Mouse (Mus musculus): Measurements from ENCODE around the gene Acvrl1. TPM values are rescaled to one million over a fixed set of nuclear protein-coding genes. Genes with fewer than 3 reads are reported as not detected.

Gene Acvrl1
- polyA plus RNA-seq (2012; rRNA removed), result 65.7 and 69.9 TPM in 2 replicates

DNA sequence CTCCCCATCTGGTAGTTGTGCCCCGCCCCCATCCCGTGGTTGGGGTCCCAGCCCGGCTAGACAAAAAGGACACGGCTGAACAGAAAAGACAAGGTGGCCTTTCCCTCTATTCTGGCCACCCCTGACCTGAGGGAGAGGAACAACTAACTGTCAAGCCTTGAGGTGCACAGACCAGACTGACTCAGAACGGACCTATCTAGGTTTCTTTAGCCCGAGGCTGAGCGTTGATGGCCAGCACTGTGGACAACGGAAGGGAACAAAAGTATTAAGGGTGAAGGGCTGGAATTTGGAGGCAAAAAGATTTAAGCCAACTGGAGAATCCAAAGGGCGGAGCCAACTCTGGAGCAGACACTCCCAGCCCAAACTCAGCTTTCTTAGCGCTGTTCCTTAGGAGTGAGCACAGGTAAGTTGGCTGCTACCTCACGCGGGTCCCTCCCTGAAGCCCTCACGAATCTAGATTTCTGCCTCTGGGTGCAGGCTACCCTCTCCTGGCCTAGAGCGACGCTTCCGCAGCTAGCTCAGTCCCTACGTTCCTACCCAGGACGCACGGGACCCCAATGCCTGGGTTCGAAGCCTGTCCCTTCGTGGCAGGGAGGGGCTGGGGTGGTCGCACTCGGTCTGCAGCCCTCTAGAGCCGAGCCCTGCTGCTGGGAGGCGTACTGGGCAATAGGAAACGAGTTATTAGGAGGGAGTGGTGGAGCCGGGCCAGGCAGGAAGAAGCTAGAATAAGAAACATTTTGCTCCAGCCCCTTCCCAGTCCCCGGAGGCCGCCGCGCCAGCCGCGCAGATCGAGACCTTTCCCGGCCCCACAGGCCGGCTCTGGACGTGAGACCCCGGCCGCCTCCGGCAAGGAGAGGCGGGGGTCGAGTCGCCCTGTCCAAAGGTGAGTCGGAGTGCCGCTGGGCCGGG lies at the start of gene Acvrl1:
Acvrl1 (plus strand) TSS at position 342 of the 909 bp plus-strand sequence.
- DNase-seq (ENCODE audit: low spot score), result no peak

DNA sequence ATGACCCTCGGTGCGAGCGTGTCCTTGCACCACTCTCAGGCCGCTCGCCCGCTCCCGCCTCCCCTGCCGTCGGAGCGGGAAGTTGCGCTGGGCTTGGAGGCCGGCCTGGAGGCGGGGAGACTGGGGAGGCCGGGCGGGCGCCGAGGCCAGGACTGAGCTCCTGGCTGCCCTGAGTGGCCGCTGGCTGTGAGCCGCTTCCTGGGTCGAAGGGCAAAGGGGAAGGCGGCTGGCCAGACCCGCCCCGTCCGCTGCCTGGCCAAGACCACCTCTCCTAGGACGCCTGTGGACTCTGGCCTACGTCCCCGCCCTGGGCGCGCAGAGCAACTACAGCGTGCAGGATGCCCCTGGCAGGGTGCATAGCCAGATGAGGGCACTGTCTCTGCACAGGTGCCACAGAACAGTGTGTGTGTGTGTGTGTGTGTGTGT lies 49.6 kb upstream of the Acvrl1 start:
- peak; percentile 87 for DNase-seq (ENCODE audit: low spot score)

DNA sequence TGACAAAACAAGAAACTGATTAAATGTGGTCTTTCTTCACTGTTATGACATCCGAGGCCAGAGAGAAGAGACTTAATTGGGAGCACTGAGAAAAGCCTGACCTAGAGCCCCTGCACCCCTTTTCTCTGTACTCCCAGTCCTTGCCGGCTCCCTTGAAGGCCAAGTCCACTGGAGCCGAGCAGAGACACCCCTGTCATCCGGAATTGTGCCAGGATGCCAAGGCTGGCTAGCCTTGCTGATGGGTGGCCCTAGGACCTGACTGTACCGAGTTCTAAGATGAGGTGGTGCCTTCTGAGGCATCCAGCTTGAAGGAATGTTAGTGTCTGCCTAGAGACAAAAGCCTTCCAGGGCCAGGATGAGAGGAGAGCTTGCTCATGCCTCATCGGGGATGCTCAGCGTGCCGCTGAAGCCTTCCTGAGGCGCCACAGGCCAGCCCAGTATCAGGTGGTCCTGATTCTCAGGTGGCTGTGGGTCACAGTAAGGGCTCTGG lies 48.2 kb upstream of the Acvrl1 start:
- DNase-seq (ENCODE audit: low spot score), result no peak

DNA sequence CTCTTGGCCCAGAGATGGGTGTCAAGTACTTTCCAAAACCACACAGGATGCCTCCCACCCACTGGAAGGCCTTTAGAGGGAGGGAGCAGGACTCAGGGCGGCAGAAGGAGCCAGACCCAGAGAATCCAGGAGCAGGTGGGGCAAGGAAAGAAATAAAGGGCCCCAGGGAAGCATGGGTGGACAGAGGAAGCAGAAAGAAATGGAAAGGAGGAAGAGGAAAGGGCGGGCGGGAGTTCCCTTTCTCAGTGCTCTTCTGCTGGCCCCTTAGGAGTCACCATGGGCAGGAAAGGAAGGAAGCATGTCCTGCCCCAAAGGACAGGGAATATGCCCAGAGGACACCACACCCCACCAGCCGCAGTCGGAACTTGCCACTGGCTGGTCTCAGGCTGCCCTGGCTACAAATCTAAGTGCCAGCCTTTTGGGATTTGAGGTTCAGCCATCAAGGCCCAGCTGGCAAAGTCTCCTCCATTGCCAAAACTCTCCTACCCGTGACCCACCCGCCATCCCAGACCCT lies 47.2 kb upstream of the Acvrl1 start:
- DNase-seq (ENCODE audit: low spot score), result no peak

GRCm38 (mm10) chr15:101082236-101082635 lies 46.1 kb upstream of the Acvrl1 start:
- no peak for DNase-seq (ENCODE audit: low spot score)

DNA sequence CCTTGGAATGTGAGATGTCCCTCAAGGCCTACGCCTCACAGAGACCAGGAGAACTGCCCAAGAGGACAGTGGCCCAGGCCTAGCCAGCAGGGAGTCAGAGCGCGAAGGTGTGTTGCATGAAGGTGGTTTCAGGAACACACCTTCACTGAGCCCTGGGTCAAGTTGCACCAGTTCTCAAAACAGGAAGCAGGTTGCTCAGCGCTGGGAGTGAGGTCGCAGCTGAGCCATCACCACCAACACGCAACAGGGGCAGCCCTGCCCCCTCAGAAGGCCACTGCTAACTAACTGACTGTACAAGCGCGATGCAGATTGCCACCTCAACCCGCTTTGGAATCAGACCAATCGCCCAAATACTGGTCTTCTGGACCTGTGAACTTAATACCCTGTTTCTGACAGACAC lies 43.8 kb upstream of the Acvrl1 start:
- no peak for DNase-seq (ENCODE audit: low spot score)

GRCm38 (mm10) chr15:101086451-101086850 lies 41.9 kb upstream of the Acvrl1 start:
- DNase-seq (ENCODE audit: low spot score), result no peak

DNA sequence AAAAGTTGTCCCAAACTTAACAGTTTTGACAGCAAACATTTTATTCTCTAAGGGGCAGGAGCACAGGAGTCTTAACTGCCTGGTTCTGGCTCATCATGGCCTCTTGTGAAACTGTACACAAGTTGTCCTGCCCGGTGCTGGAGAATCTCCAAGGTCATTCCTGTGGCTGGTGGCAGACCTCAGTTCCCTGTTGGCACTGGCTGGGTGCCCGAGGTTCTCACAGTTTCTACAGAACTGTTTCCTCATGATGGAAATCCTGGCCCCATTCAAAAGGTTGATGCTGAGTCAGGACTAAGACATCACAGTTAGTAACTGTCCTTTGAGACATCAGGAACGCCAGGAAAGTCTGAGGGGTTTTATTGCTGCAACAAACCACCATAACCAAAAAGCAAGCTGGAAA lies 41.4 kb upstream of the Acvrl1 start:
- DNase-seq (ENCODE audit: low spot score), result no peak

DNA sequence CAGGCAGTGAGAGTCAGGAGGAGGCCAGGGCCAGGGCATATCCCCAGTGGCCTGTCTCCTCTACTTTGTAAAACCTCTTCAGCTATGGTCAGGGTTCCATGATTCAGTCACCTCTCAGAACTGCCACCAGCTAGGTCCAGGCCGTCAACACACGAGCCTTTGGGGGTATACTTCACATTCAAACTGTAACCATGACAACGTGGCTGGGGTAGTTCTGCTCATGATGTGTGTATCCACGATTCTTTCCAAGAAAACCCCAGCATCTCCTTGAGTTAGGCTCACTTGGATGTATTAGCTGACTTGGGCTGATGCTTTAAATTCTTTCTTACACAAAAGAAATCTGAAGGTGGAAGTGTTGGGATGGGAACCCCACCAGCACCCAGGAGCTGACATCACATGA lies 40.0 kb upstream of the Acvrl1 start:
- no peak for DNase-seq (ENCODE audit: low spot score)

GRCm38 (mm10) chr15:101091551-101091950 lies 36.8 kb upstream of the Acvrl1 start:
- no peak for DNase-seq (ENCODE audit: low spot score)

DNA sequence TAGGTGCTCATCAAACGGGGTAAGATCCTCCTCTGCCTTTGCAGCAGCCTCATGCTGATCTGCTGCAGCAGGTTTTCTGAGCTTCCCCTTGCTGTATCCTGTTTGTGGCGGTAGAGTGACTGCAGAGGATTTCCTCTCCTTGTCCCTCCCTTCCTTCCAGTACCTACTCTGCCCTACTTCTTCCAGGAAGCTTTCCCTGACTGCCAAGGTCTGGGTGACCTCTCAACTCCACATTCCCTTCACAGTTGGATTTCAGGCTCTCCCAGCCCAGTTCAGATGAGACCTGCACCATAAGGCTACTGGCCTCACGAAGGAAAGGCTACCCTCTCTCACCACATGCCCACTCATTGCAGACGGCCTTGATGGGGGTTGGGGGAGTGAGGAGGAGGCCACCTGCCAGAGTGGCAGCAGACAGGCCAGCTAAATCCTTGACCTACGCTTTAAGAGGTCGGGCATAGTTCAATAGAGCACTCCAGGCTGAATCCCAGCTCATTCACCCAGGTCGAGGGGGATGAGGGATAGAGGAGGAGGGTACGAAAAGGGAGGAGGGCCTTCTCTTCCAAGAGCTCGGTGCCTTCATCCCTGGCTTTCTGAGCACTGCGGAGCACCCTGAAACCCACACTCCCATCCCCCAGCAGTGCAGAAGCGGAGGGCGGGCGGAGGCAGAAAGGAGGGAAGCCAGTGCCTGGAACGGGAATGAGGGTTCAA lies 36.0 kb upstream of the Acvrl1 start:
- DNase-seq (ENCODE audit: low spot score), result no peak

DNA sequence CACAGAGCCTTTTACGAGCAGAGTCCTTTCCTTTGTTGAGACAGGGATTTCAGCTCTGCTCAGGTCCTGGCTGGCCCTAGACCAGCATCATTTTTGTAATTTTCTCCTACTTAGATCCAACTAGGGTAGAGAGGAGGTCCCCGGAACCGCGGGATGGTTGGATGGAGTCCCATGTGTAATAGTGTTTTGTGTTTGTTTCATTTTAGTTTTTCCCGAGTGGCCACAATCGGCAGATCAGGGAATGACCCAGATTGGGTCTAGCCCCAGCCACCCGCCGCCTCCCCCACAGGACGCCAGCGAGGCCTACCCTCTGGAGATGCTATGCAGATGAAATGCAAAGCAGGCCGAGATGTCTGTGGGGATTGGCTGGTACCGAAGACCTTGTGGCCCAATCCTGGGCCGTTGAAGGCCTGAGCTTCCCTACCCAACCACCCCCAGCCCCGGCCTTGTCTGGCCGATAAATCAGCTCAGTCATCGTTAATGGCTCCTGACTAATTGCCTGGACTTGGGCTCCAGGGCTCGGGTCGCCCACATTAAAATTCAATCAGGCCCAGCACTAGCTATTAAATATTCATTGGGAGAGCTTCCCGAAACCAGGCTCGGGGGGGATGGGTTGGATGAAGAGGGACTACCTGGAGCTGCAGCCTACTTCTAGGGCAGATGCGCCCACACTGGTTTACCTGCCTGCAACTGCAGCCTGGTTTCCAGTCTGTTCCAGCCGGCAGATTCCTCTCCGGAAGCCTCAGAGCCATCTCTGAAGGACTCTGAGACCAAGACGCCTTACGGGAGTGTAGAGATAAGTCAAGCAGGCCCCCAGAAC lies 35.3 kb upstream of the Acvrl1 start:
- no peak for DNase-seq (ENCODE audit: low spot score)

GRCm38 (mm10) chr15:101093988-101094387 lies 34.3 kb upstream of the Acvrl1 start:
- DNase-seq (ENCODE audit: low spot score), result no peak

DNA sequence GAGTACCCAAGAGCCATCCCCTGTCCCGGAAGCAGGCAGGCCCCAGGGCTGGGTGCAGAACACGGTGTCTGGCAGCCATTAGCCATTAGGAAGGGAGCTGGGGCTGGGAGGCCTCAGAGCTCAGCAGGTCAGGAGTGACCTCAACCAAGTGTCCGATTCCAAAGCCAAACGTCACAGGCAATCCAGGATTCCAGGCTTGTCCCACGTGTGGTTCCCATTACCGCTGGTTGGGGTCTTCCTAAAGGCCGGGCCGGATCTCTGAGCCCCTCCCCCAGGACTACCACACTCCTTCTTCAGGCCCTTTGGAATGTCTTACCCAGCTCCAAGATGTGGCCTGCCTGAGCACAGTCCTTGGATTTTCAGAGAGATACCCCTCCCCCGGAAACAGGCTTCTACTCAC lies 33.3 kb upstream of the Acvrl1 start:
- no peak for DNase-seq (ENCODE audit: low spot score)

GRCm38 (mm10) chr15:101095392-101095791 lies 32.9 kb upstream of the Acvrl1 start:
- DNase-seq (ENCODE audit: low spot score), result no peak

- no peak for DNase-seq (ENCODE audit: low spot score)
Observed at GRCm38 (mm10) chr15:101097985-101098651, 30.2 kb upstream of the Acvrl1 start.

DNA sequence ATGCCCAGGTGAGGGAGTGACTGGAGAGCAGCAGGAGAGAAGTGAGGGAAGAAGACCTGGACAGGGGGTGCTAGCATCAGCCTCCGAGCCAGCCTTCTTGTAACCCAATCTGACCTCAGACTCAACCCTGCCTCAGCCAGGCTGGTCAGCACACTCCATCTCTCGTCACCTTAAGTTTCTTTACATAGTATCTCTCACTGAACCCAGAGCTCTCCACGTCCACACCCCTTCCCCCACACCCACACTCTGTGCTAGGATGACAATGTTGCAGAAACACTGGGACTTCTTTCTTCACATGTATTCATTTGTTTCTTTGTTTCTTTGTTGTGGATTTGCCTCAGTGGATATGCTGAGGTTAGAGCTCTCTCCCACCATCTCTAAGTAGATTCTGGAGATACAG lies 27.3 kb upstream of the Acvrl1 start:
- DNase-seq (ENCODE audit: low spot score), result no peak

GRCm38 (mm10) chr15:101103605-101104304 lies 24.6 kb upstream of the Acvrl1 start:
- no peak for DNase-seq (ENCODE audit: low spot score)

DNA sequence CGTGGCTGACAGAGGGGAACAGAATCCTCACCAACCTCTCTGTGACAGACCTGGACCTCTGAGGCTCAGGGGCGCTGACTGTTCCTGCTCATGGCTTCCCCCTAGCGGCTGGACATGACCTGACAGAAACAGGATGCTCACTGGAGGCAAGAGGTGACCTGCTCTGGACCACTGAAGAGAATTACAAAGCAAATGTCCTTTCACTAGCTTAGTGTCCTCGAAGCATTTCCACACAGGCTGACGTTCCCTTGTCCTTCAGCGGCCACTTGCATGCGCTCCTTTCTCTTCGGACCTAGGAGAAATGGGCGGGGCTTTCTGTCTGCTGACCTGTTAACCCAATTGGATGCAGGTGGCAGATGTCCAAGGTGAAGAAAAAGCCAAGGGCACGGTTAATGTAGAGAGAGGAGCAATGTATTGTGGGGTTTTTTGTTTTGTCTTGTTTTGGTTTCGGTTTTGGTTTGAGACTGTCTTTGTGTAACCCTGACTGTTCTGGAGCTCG lies 22.8 kb upstream of the Acvrl1 start:
- DNase-seq (ENCODE audit: low spot score), result peak; percentile 75

DNA sequence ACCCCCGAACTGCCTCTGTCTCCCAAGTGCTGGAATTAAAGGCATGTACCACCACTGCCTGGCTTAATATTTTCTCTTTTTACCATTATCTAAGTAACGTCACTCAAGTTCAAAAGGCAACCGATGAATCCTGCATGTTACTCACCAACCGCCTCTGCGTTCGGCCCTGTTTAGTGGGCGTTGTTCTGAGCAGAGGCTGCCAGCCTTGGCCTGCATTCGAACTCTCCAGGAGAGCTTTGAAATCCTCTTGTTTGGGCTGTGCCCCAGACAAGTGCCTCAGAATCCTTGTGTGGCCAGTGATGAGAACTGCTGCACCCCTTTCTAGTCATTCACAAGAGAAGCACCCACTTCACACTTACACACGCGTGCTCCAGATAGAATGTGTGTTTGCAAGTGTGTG lies 22.3 kb upstream of the Acvrl1 start:
- no peak for DNase-seq (ENCODE audit: low spot score)

Data from urinary bladder, adult 2 months (tissue).